Mouse (Mus musculus): ENCODE measurements at regions not wholly inside any gene's neighbourhood (a gene's known extent, or its start where the extent isn't known, plus 50 kb on each side); places are given as distances from the start of the nearest gene placed in this dataset.

DNA sequence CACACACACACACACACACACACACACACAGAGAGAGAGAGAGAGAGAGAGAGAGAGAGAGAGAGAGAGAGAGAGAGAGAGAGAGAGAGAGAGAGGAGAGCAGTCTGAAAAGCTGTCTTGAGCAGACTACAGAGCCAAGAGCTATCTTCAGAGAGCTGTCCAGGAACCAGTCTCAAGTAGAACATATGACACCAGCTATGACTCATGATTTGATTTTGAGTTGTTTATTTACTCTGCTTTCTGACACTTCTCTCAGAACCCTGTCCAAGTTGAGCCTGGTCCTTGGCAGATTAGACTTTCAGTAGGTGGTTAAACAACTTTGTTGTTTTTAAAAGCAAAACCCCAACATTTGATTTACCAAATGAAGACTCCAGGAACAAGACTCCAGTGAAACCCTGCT, 420.8 kb upstream of the Lcorl start:
- TF ChIP-seq POLR2A (IDR thresholded peaks at IDR 0.05; ENCODE audit: borderline replicate concordance, low read depth, low read length) (no peak), CTCF (IDR thresholded peaks at IDR 0.05; ENCODE audit: low read depth, low read length) (no peak)
- H3K4me1 ChIP-seq (ENCODE audit: control insufficient read depth, insufficient read depth, low read length) = no peaks in the 10 kb centered on the region
- H3K27ac ChIP-seq (ENCODE audit: insufficient read depth, low read depth, low read length) = no peak overlapping the region
- H3K4me3 ChIP-seq (ENCODE audit: insufficient read depth, low read length) = no peak overlapping the region

GRCm38 (mm10) chr5:46256730-46257129, 399.3 kb upstream of the Lcorl start:
- H3K4me3 ChIP-seq (ENCODE audit: insufficient read depth, low read length) = no peak overlapping the region

GRCm38 (mm10) chr5:46253940-46254339, 396.5 kb upstream of the Lcorl start:
- TF ChIP-seq POLR2A (IDR thresholded peaks at IDR 0.05; ENCODE audit: borderline replicate concordance, low read depth, low read length) (no peak), CTCF (IDR thresholded peaks at IDR 0.05; ENCODE audit: low read depth, low read length) (no peak)
- H3K4me1 ChIP-seq (ENCODE audit: control insufficient read depth, insufficient read depth, low read length) = no peaks in the 10 kb centered on the region
- no peak overlapping the region for H3K4me3 ChIP-seq (ENCODE audit: insufficient read depth, low read length)
- H3K27ac ChIP-seq (ENCODE audit: insufficient read depth, low read depth, low read length) = no peak overlapping the region

More at GRCm38 (mm10) chr5:46256730-46257129, 399.3 kb upstream of the Lcorl start:
- TF ChIP-seq POLR2A (IDR thresholded peaks at IDR 0.05; ENCODE audit: borderline replicate concordance, low read depth, low read length) (no peak), CTCF (IDR thresholded peaks at IDR 0.05; ENCODE audit: low read depth, low read length) (no peak)
- no peaks in the 10 kb centered on the region for H3K4me1 ChIP-seq (ENCODE audit: control insufficient read depth, insufficient read depth, low read length)
- H3K27ac ChIP-seq (ENCODE audit: insufficient read depth, low read depth, low read length) = no peak overlapping the region

DNA sequence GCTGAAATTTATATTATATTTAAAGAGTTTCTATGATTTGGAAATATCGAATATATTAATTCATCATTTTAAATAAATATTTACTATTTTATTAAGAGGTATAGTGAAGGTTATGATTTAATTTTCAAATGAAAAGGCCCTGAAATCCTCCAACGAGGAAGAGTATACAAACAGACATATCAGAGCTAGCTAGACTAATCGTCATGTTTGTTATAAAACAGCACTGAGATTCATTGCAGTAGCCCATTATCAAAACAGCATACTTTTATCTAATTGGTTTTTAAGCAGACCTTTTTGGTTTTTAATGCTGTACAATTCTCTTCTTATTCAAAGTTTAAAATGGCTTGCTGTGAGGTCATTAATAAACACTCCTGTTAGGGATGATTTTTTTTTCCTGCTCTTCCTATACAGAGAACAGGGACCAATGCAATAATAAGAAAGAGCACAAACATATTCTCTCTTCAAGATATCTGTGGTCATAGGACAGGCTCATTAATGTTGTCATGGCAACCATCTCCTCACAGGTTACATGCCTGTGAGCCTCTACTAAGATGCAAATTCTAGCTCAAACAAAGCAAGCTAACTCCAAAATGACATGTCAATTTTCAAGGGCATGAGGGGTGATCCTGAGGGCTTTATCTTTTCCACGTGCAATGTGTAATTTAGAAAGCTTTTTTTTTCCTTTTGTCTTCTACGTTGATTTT, 378.1 kb upstream of the Lcorl start:
- no peak overlapping the region for H3K4me3 ChIP-seq (ENCODE audit: insufficient read depth, low read length)
- no peaks in the 10 kb centered on the region for H3K4me1 ChIP-seq (ENCODE audit: control insufficient read depth, insufficient read depth, low read length)
- no peak overlapping the region for H3K27ac ChIP-seq (ENCODE audit: insufficient read depth, low read depth, low read length)
- TF ChIP-seq POLR2A (IDR thresholded peaks at IDR 0.05; ENCODE audit: borderline replicate concordance, low read depth, low read length) (no peak), CTCF (IDR thresholded peaks at IDR 0.05; ENCODE audit: low read depth, low read length) (no peak)

DNA sequence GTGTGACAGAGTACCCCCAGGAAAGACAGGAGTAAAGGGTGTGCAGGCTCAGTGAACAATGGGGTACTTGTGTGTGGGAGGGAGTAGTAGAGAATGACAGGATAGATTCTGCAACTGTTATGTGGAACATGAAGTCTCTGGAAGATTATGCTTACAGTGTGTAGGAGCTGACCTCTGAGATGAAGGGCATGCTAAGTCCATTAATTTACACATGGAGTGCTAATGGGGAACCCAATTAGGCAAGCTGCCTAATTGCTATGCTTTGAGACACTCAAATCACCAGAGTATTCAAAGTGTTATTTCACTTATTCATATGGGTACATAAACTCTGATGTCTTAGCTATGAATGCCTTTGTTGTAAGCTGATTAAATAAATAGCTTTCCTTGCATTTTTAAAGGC, 375.4 kb upstream of the Lcorl start:
- H3K4me3 ChIP-seq (ENCODE audit: insufficient read depth, low read length) = no peak overlapping the region
- H3K4me1 ChIP-seq (ENCODE audit: control insufficient read depth, insufficient read depth, low read length) = no peaks in the 10 kb centered on the region
- TF ChIP-seq CTCF (IDR thresholded peaks at IDR 0.05; ENCODE audit: low read depth, low read length) (no peak), POLR2A (IDR thresholded peaks at IDR 0.05; ENCODE audit: borderline replicate concordance, low read depth, low read length) (no peak)
- H3K27ac ChIP-seq (ENCODE audit: insufficient read depth, low read depth, low read length) = no peak overlapping the region

GRCm38 (mm10) chr5:46228667-46229066, 371.3 kb upstream of the Lcorl start:
- no peak for TF ChIP-seq CTCF (IDR thresholded peaks at IDR 0.05; ENCODE audit: low read depth, low read length)
- no peak for TF ChIP-seq POLR2A (IDR thresholded peaks at IDR 0.05; ENCODE audit: borderline replicate concordance, low read depth, low read length)
- H3K4me1 ChIP-seq (ENCODE audit: control insufficient read depth, insufficient read depth, low read length) = no peaks in the 10 kb centered on the region

DNA sequence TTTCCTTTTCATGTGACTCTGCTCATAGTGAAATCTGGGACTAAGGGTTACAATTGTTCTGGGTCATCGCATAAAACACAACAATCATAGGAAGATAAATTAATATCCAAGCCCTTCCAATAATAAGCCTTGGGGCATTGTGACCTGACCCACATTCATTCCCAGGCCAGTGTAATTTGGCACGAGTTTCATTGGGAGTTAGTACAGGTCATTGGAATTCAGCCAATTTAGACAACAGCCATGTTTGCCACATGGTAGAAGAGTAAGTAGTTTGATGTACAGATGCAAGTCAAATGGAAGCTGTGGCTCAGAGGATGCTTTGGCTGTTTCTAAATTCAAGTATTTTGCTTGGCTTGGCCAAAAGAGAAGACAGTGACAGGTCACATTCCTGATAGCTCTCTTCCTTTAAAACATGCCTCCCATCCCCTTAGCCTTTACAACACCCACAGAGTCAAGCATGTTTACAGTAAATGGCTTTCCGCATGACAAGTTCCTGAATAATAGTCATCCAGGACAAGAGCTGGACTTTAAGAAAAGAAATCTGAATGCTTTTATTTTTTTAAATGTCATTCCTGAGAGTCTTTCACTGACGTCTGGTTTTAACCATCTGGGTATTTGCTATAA, 355.5 kb upstream of the Lcorl start:
- Histone ChIP-seq H3K4me3 (ENCODE audit: insufficient read depth, low read length) (no peak overlapping the region), H3K27ac (ENCODE audit: insufficient read depth, low read depth, low read length) (no peak overlapping the region), H3K4me1 (ENCODE audit: control insufficient read depth, insufficient read depth, low read length) (no peaks in the 10 kb centered on the region)
- TF ChIP-seq CTCF (IDR thresholded peaks at IDR 0.05; ENCODE audit: low read depth, low read length) (no peak), POLR2A (IDR thresholded peaks at IDR 0.05; ENCODE audit: borderline replicate concordance, low read depth, low read length) (no peak)

More at GRCm38 (mm10) chr5:46228667-46229066, 371.3 kb upstream of the Lcorl start:
- H3K27ac ChIP-seq (ENCODE audit: insufficient read depth, low read depth, low read length) = no peak overlapping the region
- no peak overlapping the region for H3K4me3 ChIP-seq (ENCODE audit: insufficient read depth, low read length)

- Histone ChIP-seq H3K4me1 (ENCODE audit: control insufficient read depth, insufficient read depth, low read length) (no peaks in the 10 kb centered on the region), H3K27ac (ENCODE audit: insufficient read depth, low read depth, low read length) (no peak overlapping the region), H3K4me3 (ENCODE audit: insufficient read depth, low read length) (no peak overlapping the region)
- TF ChIP-seq CTCF (IDR thresholded peaks at IDR 0.05; ENCODE audit: low read depth, low read length) (no peak), POLR2A (IDR thresholded peaks at IDR 0.05; ENCODE audit: borderline replicate concordance, low read depth, low read length) (no peak)
Measured at GRCm38 (mm10) chr5:46209076-46209475, 351.7 kb upstream of the Lcorl start.

- TF ChIP-seq POLR2A (IDR thresholded peaks at IDR 0.05; ENCODE audit: borderline replicate concordance, low read depth, low read length) (no peak), CTCF (IDR thresholded peaks at IDR 0.05; ENCODE audit: low read depth, low read length) (no peak)
- no peak overlapping the region for H3K4me3 ChIP-seq (ENCODE audit: insufficient read depth, low read length)
- H3K4me1 ChIP-seq (ENCODE audit: control insufficient read depth, insufficient read depth, low read length) = no peaks in the 10 kb centered on the region
- H3K27ac ChIP-seq (ENCODE audit: insufficient read depth, low read depth, low read length) = no peak overlapping the region
Measured at GRCm38 (mm10) chr5:46203744-46204143, 346.3 kb upstream of the Lcorl start.

DNA sequence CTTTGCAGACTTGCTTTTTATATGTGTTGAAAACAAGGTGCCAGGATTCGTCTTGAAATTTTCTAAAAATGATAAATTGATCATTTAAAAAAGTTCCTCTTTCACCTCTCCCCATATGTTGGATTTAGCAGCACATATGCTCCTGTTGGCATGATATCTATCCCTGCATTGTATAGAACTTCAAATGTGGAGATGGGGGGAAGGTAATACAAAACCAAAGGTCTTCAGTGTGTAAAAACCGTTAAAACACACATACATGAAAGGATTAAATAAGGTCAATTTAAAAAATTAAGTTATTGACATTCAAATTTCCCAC, 345.0 kb upstream of the Lcorl start:
- TF ChIP-seq CTCF (IDR thresholded peaks at IDR 0.05; ENCODE audit: low read depth, low read length) = no peak
- no peak for TF ChIP-seq POLR2A (IDR thresholded peaks at IDR 0.05; ENCODE audit: borderline replicate concordance, low read depth, low read length)
- Histone ChIP-seq H3K27ac (ENCODE audit: insufficient read depth, low read depth, low read length) (no peak overlapping the region), H3K4me1 (ENCODE audit: control insufficient read depth, insufficient read depth, low read length) (no peaks in the 10 kb centered on the region), H3K4me3 (ENCODE audit: insufficient read depth, low read length) (no peak overlapping the region)

Measured in bone marrow macrophage, adult 2 months (primary cell).